Mouse (Mus musculus) frontal cortex, postnatal 36 days (tissue): ENCODE data around the gene Gm17581.
A peak's percentile ranks its signal among the peaks of the same experiment; 100 is the strongest.
"Not testable (repeated sequence)": the region's sequence is repeated elsewhere in the genome, so short reads cannot be mapped to it uniquely, and the experiment has no call there.

Experiments used
- DNase-seq, 2 experiments: peaks; one replicate each; pipeline ENCODE4 v3.0.0; 2022; ENCODE audit warnings: low spot score in 2 of 2

Gene Gm17581

DNA sequence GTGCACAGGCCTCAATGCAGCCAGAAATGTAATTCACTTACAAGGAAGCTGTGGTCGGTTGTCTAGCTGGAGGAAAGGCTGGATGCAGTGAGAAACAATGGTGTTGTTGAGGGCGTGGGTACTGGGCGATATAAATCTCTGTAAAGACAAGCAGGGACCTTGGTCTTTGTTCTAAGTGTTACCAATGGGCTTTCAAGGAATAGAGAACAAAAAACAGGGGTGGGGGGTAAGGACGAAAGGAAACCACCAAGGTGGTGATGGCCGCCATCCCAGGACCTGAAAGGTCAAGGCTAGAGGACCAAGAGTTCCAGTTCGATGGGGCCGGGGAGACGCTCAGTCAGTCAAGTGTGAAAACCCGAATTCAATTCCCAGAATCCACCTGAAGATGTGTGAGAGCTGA is 2.1 kb upstream of the Gm17581 start:
- no peak for DNase-seq

DNA sequence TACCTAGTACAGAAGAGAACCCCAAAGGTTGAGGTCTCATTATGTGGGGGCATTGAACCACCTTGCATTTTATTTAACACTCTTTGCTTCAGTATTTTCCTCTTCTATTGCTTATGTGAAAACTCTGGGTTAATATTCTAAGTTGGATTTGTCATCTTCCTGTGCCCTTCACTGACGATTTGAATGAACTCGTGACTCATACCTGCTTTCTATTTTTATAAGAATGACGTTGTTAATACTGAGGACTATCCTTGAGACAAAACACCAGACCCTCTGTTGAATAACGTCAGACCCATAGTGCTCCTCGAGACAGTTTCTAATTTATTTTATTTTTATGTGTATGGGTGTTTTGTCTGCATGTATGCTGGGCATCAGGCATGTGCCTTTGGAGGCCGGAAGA is 1.3 kb upstream of the Gm17581 start:
- no peak for DNase-seq

DNA sequence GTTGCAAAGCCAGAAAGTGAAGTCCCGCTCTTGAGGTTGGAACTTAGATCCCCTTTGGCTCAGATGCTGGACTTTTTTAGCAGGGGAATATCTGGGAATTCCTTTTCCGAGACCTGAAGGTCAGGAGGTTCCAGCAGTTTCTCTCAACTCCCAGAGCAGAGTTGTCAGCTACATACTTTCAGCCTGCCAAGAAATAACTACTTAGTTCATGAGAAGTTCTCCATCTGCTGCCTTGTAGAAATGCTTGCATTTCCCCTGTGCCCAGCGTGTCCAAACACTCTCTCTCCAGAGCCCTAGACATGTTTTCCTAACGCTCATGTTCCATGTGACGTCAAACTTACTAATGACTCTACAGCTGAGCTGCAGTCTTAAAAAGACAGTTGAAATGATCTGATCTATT is 586 bp downstream of the Gm17581 start:
- no peak for DNase-seq

DNA sequence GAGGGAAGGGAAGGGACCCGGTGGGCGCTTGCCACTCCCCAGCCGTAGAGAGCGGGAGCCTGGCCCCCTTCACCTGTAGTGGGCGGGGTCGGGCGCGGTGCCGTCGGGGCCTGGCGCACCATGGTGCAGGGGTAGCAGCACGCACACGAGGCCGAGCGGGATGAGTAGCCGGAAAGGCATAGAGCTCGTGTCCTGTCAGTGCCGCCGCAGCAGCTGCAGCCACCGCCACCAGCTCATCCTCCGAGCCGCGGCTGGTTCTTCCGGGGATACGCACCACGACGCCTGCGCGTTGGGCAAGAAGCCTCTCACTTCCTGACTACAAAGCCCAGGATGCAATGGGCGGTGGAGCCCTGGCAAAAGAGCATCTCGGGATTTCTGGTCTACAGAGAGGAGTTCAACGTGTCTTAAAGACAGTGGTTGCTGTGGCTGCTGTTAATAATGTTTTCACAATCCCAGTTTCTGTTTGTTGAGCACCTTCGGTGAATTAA is 6.5 kb downstream of the Gm17581 start, which contains the start of gene Edem2:
Edem2 (minus strand) TSS at position 318 of the 488 bp plus-strand sequence.
- DNase-seq = peak; percentile 91 to 94

DNA sequence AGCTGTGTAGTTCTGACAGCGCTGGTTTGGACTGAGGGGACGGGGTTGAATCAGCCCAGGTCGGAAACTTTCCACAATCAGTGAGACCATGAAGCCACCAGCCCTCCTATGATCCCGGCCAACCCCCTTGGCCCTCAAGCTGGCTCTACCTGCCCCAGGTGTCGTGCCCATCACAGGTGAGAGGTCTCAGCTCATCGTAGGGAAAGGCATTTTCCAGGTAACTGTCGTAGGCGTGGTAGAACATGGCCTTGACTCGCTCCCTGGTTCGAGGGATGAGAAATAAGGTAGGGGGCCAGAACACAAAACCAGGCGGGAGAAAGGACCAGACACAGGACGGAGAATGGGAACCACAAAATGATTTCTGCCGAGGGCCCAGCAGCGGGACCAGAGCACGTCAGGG is 6.9 kb downstream of the Gm17581 start:
- DNase-seq = no peak

DNA sequence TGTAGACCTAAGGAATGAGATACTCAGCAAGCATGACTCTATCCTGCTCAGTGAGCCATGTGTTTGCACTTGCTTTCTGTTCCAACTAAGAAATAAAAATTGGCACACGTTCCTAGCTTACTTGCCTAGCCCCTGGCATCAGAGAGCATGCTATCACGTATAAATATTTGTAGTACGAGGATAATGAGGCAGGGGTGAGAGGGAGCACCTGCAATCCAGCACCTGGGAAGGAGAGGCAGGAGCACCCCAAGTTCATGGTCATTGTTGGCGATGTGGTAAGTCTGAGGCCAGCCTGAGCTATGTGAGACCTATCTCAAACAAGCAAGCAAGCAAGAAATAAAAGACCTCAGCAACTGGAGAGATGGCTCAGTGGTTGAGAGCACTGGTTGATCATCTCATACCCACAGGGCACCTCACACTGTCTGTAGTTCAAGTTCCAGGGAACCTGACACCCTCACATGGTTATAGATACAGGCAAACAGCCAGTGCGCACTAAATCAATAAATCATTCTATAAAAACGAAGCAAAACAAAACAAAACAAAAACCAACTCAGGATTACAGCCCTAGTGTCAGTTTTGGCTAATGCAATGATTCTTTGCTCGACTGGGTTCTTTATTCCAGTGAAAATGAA is 7.8 kb downstream of the Gm17581 start:
- no peak for DNase-seq

DNA sequence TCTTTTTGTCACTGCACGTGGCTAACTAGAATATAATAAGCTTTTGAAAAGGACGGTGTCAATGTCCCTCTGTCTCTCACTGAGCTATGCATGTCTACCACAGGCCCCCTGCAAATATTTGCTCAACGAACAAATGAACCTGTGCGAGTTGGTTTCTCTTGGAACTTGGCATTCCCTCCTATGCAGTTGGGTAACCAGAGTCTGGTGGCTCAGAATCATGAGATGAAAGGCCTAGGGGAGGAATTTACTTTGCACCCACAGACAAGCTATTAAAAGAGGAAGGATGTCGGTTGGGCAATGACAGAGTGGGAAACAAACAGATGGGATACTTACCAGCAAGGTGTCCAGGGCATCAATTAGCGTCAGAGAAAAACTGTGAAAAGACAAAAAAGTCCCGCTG is 9.4 kb downstream of the Gm17581 start:
- DNase-seq = no peak

DNA sequence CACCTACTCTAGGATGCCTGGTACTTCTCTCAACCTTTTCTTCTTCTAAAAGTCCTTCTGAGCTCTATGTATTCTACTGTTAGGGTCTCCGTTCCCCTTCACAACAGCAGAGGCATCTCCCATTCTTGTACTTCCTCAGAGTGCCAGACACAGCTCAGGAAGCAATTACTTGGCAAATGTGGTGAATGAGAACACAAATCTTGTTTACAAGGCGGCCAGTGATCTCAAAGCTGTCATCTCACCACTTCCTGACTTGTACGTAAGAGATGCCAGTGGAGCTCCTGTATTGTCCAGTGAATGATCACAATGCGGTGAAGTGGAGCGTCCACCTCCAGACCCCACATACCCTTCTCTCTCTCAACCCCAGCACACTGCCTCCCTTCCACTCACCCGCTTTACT is 11.1 kb downstream of the Gm17581 start:
- no peak for DNase-seq

DNA sequence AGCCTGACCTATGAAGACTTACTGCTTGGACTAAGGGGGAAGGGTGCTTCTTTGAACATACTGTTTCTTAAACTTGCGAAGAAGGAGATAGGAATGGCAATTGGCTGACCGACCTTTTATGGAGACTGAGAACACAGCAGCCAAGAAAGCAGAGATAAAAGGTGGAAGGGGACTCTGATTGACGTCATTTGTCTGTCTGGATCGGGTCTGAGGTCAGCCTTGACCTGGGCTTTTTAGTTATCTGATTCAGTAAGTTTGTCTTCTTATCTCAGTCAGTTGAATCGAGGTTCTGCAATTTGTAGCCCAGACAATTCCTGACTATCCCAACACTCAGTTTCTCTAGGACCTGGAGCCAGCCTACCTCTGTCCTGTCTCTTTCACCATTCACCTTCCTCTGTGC is 11.6 kb downstream of the Gm17581 start:
- DNase-seq = no peak

DNA sequence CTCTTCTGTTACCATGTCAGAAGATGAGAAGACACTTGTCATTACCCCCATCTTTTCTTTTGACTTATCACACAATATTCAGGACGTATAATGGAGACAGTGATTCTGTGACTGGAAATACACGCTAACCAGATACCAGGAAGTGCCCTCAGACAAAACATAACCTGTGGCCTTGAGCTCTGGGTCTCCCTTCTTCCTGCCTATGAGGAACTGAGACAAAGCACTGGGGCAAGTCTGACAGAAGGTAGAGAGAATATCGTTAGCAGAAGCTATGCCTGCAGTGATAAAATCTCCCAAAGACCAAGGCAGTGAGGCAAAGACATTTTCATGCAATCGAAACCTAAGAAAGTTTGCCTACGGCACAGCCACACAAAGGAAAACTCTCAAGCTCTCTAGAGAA is 15.1 kb downstream of the Gm17581 start:
- no peak for DNase-seq

DNA sequence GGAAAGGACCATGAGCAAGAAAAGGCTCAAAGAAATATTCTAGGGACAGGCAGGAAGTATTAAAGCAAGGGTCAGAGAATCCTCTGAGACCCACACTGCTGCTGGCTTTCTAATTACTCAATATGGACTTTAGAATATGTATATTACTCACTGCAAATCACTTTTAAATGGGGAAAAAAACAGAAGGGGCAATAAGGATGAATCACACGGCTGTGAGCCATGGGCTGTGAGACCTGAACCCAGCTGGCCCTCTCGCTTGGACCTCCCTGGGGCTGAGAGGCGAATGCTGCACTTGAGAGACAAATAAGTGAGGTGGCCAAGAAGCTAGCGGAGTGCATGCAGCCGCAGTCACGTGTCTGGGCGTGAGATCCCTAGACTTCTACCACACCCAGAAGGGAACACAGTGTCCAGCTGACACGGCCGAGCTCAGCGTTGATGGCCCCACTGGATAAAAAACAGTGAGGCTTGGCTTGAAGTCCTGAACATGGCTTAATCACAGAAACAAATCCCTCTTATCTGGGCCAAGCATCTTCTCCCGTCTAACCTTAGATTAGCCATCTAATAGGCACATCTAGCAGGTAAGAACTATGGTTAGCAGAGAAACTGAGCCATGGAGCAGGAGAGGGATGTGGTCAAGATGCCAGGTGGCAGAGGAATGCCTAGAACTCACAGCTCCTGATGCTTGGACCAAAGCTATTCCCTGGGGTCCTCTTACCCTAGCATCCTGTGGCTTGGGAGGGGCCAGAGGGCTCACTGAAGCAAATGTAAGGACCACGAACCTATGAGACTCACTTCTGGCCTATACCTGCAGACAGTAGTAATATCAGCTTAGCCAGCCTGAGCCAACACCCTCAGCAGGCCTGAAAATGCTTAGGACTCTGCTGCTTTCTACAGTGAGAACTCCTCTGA is 18.3 kb downstream of the Gm17581 start:
- no peak for DNase-seq

DNA sequence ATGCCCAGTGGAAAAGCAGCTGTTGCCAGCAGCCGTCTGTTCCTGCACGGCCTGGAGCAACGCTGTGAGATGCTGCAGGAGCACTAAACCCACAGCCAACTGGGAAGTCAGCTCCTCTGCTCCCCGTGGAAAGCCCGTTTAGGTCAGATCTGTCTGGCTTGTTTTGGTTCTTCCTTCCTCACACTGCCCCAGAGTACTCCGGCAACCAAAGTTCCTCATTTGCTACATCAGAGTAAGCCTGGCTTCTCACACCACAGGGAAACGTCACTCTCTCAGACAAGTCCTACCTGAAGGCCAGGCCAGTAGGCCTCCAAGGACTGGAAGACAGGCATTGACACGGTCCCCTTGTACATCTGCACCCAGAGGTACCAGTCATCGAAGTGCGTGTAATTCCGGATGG is 25.1 kb downstream of the Gm17581 start:
- no peak for DNase-seq

DNA sequence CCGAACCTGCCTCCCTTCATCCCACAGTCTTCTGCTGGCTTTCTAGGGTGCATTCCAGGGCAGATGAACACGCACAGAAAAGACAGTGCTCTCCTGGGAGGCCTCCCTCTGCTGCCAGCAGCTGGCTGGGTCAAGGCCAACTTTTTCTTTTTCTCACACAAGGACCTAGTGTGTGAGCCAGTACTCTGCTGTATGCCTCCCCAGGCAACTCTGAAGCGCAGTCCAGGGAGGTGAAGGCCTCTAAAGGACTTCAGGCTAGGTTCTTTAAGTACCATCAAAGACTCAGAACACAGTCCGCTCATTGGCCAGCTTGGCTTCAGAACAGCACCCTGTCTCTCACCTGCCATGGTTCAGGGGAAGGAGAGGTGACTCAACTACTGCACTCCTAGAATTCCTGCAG is 28.4 kb downstream of the Gm17581 start:
- DNase-seq = peak; percentile 30 to 38

DNA sequence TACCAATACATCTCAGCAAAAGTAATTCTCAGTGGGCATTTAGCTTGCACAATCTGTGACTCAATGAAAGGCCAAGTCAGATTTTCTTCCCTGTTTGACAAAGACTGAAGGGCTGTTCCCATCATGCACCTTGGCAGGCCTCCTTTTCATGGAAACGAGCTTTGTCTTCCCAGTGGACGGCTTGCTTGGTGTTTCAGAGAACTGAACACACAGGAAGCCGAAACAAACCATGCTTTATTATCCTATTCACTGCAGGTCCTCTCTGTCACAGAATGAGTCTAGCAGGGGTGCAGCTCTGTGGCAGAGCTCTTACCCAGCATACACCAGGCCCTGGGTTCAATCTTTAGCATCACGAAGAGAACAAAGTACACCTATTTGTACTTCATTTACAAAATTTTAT is 32.0 kb downstream of the Gm17581 start:
- no peak for DNase-seq

DNA sequence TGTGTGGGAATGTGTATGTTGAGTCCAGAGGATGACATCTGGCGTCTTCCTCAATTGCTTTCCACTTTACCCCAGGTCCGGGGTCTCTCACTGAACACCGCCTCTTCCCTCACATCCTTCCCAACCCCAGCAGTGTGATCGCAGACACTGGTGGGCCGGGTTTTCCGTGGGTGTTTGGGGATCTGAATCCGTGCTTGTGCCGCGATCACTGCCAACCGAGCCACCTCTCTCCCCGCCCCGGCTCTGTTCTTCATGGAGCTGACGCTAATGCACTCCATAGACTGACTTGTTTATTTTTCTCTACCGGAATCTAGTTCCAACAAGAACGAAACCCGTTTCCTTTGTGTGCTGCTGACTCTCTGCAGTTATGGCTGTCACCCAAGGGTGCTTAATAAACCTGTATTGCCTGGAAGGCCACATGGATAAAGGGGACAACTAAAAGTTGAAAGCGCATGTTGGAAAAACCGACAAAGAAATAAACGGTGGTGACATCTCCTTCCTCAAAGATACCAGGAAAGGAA is 34.2 kb downstream of the Gm17581 start:
- no peak for DNase-seq

DNA sequence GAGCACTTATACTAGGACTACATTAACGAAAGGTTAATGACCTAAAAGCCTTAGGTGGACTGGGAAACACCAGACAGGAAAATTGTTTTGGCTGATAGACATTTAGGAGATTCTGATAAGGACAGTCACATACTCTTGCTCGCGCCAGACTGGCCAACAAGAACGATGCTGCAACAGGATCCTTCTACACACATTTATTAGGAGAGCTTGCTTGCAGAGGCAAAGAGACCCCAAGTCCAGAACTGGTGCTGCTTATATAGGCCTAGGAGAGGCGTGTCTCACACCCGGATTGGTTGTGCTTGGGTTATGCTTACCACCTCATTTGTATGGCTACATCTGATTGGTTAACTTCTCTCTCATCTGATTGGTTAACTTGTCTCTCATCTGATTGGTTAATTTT is 37.2 kb downstream of the Gm17581 start:
- not testable (repeated sequence) for DNase-seq

DNA sequence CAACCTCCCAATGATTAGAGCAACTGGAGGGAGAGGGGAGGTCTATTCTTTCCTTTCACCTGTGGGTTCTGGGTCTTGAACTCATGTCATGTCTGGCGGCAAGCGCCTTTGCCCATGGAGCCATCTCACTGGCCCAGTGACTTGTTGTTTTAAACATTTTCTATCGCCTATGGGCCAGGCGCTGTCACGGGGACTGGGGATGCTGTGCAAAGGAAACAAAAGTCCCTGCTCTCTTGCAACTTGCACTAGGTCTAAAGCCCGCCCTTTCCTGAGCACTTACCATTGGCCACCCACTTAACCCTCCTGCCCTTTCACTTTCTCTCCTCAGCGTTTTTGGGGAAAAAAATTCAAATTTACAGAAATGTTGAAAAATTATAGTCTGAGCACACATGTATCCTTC is 38.8 kb downstream of the Gm17581 start:
- no peak for DNase-seq

DNA sequence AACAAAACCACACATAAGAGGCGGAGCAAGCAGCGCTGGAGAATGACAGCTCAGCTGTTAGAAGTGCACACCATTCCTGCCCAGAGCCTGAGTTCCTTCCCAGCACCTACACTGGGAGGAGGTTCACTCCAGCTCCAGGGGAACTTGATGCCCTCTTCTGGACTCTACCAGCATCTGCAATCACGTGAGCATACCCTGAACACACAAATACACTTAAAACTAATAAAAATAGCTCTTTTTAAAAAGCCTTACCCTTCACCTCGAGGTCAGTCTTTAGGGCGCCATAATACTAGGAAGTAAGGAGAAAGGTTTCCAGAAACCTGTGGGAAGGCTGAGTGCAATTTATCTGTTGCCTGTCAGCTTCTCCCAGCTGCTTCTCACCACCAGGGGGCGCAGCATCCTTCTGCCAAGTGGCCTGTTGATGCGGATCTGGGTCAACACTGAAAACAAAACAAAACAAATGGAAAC is 39.5 kb downstream of the Gm17581 start:
- peak; percentile 76 to 78 for DNase-seq

DNA sequence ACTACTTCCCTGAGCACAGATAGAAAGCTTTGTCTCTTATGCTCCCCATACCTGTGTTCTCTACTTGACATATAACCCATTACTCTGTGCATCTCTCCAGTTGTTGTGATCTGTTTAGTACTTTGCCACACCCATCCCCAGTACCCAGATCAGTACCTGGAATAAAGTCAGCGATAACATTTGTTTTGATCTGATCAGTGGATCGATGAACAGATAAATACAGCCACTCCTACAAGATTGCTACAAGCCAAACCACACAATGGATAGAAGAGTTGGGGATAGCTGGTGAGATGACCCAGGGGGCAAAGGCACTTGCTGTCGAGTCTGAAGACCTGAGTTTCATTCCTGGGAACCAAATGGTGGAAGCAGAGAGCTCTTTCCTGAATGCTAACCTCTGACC is 40.4 kb downstream of the Gm17581 start:
- DNase-seq = no peak

DNA sequence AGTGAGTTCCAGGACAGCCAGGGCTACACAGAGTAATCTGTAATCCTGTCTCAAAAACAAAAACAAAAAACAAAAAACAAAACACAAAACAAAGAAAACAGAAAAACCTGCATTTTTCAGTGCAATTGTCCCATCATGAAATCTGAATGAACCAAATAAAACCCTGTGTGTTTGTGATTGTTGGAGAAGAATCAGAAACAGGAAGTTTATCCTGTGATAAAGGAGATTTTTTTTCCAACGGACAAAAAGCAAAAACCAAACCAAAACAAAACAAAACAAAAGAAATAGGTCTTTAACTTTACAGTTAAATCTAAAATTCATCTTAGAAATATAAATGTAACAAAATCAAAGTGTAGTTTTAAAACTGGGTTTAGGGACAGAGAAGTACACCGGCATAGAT is 41.1 kb downstream of the Gm17581 start:
- DNase-seq = no peak

DNA sequence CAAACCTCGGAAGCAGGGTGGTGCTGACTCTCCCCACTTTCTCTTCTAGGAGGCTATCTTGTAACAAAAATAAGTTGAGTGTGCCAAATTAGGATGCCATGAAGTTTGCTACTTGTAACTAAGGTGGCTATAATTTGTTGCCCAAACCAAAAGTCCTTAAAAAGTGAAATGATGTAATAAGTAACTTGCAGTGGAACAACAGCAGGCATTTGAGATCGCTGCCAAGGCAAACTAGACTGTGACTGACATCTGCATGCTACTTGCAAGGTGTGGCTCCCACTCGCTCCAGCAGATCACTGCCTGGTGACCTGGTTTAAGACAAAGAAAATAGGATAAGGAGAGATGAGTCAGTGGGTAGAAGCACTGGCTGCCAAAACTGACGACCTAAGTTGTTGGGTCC is 42.5 kb downstream of the Gm17581 start:
- DNase-seq = no peak

DNA sequence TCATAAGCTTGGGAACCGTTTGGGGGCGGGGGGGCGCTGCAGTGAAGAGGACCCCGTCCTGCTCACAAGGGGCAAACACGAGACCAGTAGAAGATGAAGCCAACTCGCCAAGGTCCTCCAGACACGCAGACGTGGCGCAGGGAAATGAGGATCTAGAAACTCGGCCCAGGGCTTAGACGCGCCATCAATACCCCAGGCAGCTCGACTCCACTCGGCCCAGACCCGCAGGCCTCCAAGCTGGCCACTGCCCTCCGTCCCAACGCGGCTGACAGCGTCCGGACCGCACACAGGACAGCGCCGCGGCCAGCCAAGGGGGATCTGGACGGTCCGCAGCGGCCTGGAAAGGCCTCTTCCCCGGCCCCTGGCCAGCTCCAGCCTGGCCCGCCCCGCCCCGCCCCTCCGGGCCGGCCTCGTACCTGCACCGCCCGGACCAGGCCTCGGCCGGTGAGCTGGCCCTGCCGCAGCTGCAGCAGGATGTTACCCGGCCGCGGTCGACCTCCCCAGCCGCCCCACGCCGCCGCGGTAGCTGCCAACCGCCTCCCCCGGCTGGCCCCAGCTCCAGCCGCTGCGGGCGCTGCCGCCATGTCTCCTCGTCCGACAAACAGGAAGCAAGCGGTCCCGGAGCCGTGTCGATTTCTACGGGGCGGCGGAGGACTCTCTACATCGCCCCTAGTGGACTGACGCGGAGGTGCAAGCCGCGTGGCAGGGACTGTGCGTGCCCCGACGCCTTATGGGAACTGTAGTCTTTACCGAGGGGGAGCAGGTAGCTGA is 43.8 kb downstream of the Gm17581 start, which contains the start of gene Trpc4ap:
Trpc4ap (minus strand) TSS at position 662 of the 771 bp plus-strand sequence.
- peak; percentile 98 to 99 for DNase-seq
